15 mouse cellular contexts compared by ENCODE assay signal in the genomic region with DNA sequence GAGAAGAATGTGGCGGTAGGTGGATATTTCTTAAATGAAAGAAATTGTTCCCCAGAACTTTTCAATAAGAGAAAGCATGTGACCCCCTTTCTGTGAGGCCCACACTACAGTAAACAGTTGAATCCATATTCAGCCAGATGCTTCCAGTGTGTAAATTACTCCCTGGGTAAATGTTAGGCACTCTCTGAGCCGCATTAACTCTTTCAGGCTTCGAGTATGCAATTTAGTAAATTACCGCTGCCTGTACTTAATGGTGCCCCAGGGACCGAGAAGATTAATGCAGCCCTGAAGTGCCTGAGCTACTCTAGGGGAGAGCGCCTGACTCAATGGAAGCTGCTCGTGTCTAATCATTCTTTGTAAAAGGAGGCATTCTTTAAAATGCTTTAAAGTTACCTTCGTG.
A peak's percentile ranks its signal among the peaks of the same experiment; 100 is the strongest.
DNase-seq lines count a peak whose midpoint lies in the region; ATAC-seq and TF ChIP-seq lines count a peak whose summit lies in the region.
"Had no signal": no experiment of that assay in that cellular context is flagged by ENCODE, and none has a peak within 500 bp of the region (broad histone marks: within the 10 kb centered on the region; RNA-seq: fewer than 3 reads in every experiment).

No protein-coding gene starts in this region.

- peak; percentile 55 for ATAC-seq in forebrain, embryonic 11.5 days (replicated peaks; ENCODE audit: low FRiP score)
- peak; percentile 71 for ATAC-seq in hindbrain, embryonic 16.5 days
- ATAC-seq in neural tube, embryonic 14.5 days (ENCODE audit: low read depth) = peak; percentile 93
- no peak for ATAC-seq in intestine, embryonic 16.5 days

- H3K9ac ChIP-seq in forebrain, embryonic 11.5 days (ENCODE audit: low read length) = no peak overlapping the region
- no peak overlapping the region for H3K9ac ChIP-seq in hindbrain, embryonic 16.5 days (ENCODE audit: low read depth, low read length)
- no peak overlapping the region for H3K9ac ChIP-seq in neural tube, embryonic 14.5 days (replicated peaks; ENCODE audit: low read depth, low read length)
- no peak overlapping the region for H3K9ac ChIP-seq in intestine, embryonic 16.5 days (ENCODE audit: low read depth, low read length)
- H3K9ac ChIP-seq: heart, embryonic 15.5 days had no signal

- H3K36me3 ChIP-seq in forebrain, embryonic 11.5 days (ENCODE audit: control insufficient read depth, insufficient read depth, low read length) = no peaks in the 10 kb centered on the region
- H3K36me3 ChIP-seq in forebrain, embryonic 10.5 days (replicated peaks) = no peaks in the 10 kb centered on the region
- H3K36me3 ChIP-seq in hindbrain, embryonic 16.5 days (ENCODE audit: control insufficient read depth, insufficient read depth, low read length) = no peaks in the 10 kb centered on the region
- no peaks in the 10 kb centered on the region for H3K36me3 ChIP-seq in neural tube, embryonic 14.5 days (ENCODE audit: control insufficient read depth, insufficient read depth, low read length)
- no peaks in the 10 kb centered on the region for H3K36me3 ChIP-seq in intestine, embryonic 16.5 days (ENCODE audit: control insufficient read depth, insufficient read depth, low read length)
- H3K36me3 ChIP-seq: heart, embryonic 15.5 days had no signal

- 0 out of 2 replicates have a peak, but pooled peaks cover 2% of the 10 kb centered on the region for H3K4me1 ChIP-seq in forebrain, embryonic 11.5 days (replicated peaks; ENCODE audit: control insufficient read depth, insufficient read depth, low read length)
- H3K4me1 ChIP-seq in forebrain, embryonic 10.5 days = 0 out of 2 replicates have a peak, but pooled peaks cover 7% of the 10 kb centered on the region
- H3K4me1 ChIP-seq in embryonic fibroblast, embryonic 13.5 days (ENCODE audit: control insufficient read depth, insufficient read depth, low read length) = no peaks in the 10 kb centered on the region
- H3K4me1 ChIP-seq in hindbrain, embryonic 16.5 days (ENCODE audit: control insufficient read depth, insufficient read depth, low read depth, low read length) = no peaks in the 10 kb centered on the region
- 0 out of 2 replicates have a peak, but pooled peaks cover 2% of the 10 kb centered on the region for H3K4me1 ChIP-seq in neural tube, embryonic 14.5 days (ENCODE audit: control insufficient read depth, insufficient read depth, low read length)
- H3K4me1 ChIP-seq in intestine, embryonic 16.5 days (ENCODE audit: control insufficient read depth, insufficient read depth, low read length) = no peaks in the 10 kb centered on the region
- H3K4me1 ChIP-seq: heart, embryonic 15.5 days; megakaryocyte, embryonic 14.5 days had no signal

- WGBS in forebrain, embryonic 11.5 days = 55% methylated on average over 8 of the region's 8 CpGs
- WGBS in forebrain, embryonic 10.5 days = 67% methylated on average over 8 of the region's 8 CpGs
- 51% methylated on average over 8 of the region's 8 CpGs for WGBS in hindbrain, embryonic 16.5 days
- 12% methylated on average over 8 of the region's 8 CpGs for WGBS in neural tube, embryonic 14.5 days
- 56% methylated on average over 8 of the region's 8 CpGs for WGBS in intestine, embryonic 16.5 days

- no peak for TF ChIP-seq CTCF in embryonic fibroblast, embryonic 13.5 days (IDR thresholded peaks at IDR 0.05; ENCODE audit: borderline replicate concordance, insufficient read depth, low read length)
- TF ChIP-seq CTCF in gastrocnemius, adult 2 months (IDR thresholded peaks at IDR 0.05) = no peak

- TF ChIP-seq POLR2A in embryonic fibroblast, embryonic 13.5 days (IDR thresholded peaks at IDR 0.05; ENCODE audit: low read depth, low read length) = no peak

- no peak overlapping the region for H3K4me3 ChIP-seq in forebrain, embryonic 11.5 days (ENCODE audit: low read depth, low read length)
- H3K4me3 ChIP-seq in forebrain, embryonic 10.5 days = no peak overlapping the region
- no peak overlapping the region for H3K4me3 ChIP-seq in embryonic fibroblast, embryonic 13.5 days (ENCODE audit: insufficient read depth, low read length)
- H3K4me3 ChIP-seq in hindbrain, embryonic 16.5 days (ENCODE audit: low read length) = no peak overlapping the region
- H3K4me3 ChIP-seq in neural tube, embryonic 14.5 days (ENCODE audit: low read depth, low read length) = no peak overlapping the region
- no peak overlapping the region for H3K4me3 ChIP-seq in gastrocnemius, adult 2 months
- no peak overlapping the region for H3K4me3 ChIP-seq in intestine, embryonic 16.5 days (ENCODE audit: low read length)
- H3K4me3 ChIP-seq: heart, embryonic 15.5 days; layer of hippocampus, adult 2 months; megakaryocyte, embryonic 14.5 days had no signal

- H3K9me3 ChIP-seq in forebrain, embryonic 11.5 days (ENCODE audit: control insufficient read depth, low read length) = no peaks in the 10 kb centered on the region
- H3K9me3 ChIP-seq in forebrain, embryonic 10.5 days = peaks cover 7% of the 10 kb centered on the region; the same call in 1 of the 2 replicates
- H3K9me3 ChIP-seq in hindbrain, embryonic 16.5 days (ENCODE audit: control insufficient read depth, low read length) = no peaks in the 10 kb centered on the region
- H3K9me3 ChIP-seq in neural tube, embryonic 14.5 days (ENCODE audit: control insufficient read depth, low read length) = no peaks in the 10 kb centered on the region
- no peaks in the 10 kb centered on the region for H3K9me3 ChIP-seq in intestine, embryonic 16.5 days (ENCODE audit: control insufficient read depth, low read length)
- H3K9me3 ChIP-seq: heart, embryonic 15.5 days had no signal

- H3K27ac ChIP-seq in forebrain, embryonic 11.5 days (ENCODE audit: low read depth, low read length) = no peak overlapping the region
- H3K27ac ChIP-seq in forebrain, embryonic 10.5 days = no peak overlapping the region
- 0 out of 2 replicates have a peak overlapping the region, but pooled peaks have one; percentile 4 for H3K27ac ChIP-seq in embryonic fibroblast, embryonic 13.5 days (ENCODE audit: insufficient read depth, low read length)
- H3K27ac ChIP-seq in hindbrain, embryonic 16.5 days (ENCODE audit: low read depth, low read length) = no peak overlapping the region
- no peak overlapping the region for H3K27ac ChIP-seq in neural tube, embryonic 14.5 days (ENCODE audit: low read depth, low read length)
- H3K27ac ChIP-seq in gastrocnemius, adult 2 months = no peak overlapping the region
- no peak overlapping the region for H3K27ac ChIP-seq in intestine, embryonic 16.5 days (ENCODE audit: low read length)
- H3K27ac ChIP-seq: heart, embryonic 15.5 days; layer of hippocampus, adult 2 months had no signal

- intact Hi-C loops in gastrocnemius, adult 2 months (cut with DNase I) = no loop called here

- H3K27me3 ChIP-seq in forebrain, embryonic 11.5 days (ENCODE audit: control insufficient read depth, insufficient read depth, low read length) = no peaks in the 10 kb centered on the region
- 0 out of 2 replicates have a peak, but pooled peaks cover under 1% of the 10 kb centered on the region for H3K27me3 ChIP-seq in forebrain, embryonic 10.5 days (ENCODE audit: poor library complexity, severe bottlenecking)
- H3K27me3 ChIP-seq in hindbrain, embryonic 16.5 days (replicated peaks; ENCODE audit: control insufficient read depth, insufficient read depth, low read length) = no peaks in the 10 kb centered on the region
- no peaks in the 10 kb centered on the region for H3K27me3 ChIP-seq in neural tube, embryonic 14.5 days (ENCODE audit: control insufficient read depth, insufficient read depth, low read length)
- no peaks in the 10 kb centered on the region for H3K27me3 ChIP-seq in intestine, embryonic 16.5 days (replicated peaks; ENCODE audit: control insufficient read depth, insufficient read depth, low read length)
- H3K27me3 ChIP-seq: heart, embryonic 15.5 days; megakaryocyte, embryonic 14.5 days had no signal

- H3K4me2 ChIP-seq in forebrain, embryonic 11.5 days (ENCODE audit: low read depth, low read length, severe bottlenecking) = no peak overlapping the region
- no peak overlapping the region for H3K4me2 ChIP-seq in hindbrain, embryonic 16.5 days (ENCODE audit: low read length)
- H3K4me2 ChIP-seq in neural tube, embryonic 14.5 days (ENCODE audit: low read depth, low read length) = no peak overlapping the region
- no peak overlapping the region for H3K4me2 ChIP-seq in intestine, embryonic 16.5 days (ENCODE audit: low read depth, low read length)
- H3K4me2 ChIP-seq: heart, embryonic 15.5 days had no signal

- DNase-seq in forebrain, embryonic 11.5 days (ENCODE audit: low spot score) = no peak
- no peak for DNase-seq in forebrain, embryonic 10.5 days (ENCODE audit: extremely low spot score, low spot score)
- no peak for DNase-seq in gastrocnemius, adult 2 months
- no peak for DNase-seq in lung, postnatal 10 days
- DNase-seq: adrenal gland, postnatal 25 days; gastrocnemius, postnatal 25 days; kidney, adult 2 months; lung, adult 18-20 months had no signal
